Mouse (Mus musculus) frontal cortex, postnatal 25 days (tissue): ENCODE results near the gene Pde4d.

ENCODE experiments used
- DNase-seq, 2 experiments: peaks; one replicate each; pipeline ENCODE4 v3.0.0; 2022; ENCODE audit warnings: low spot score in 2 of 2

Pde4d gene

GRCm38 (mm10) chr13:109686906-109687305, 1237.2 kb downstream of the Pde4d start:
- no peak for DNase-seq

GRCm38 (mm10) chr13:109688195-109688594, 1238.4 kb downstream of the Pde4d start:
- no peak for DNase-seq

DNA sequence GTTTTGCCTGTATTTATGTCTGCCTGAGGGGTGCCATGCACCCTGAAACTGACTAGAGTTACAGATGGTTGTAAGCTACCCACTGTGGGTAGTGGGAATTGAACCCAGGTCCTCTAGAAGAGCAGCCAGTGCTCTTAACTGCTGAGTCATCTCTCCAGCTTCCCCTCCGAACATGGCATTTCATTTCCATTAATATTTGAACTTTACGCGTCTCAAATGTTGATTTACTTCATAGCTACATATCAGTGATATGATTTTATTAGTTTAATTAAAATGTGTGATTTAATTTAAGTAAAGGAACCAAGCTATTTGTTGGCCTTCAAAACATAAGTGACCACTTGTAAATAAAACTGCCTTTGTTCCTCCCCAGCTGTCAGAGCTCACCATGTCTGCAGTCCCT, 1239.4 kb downstream of the Pde4d start:
- no peak for DNase-seq

GRCm38 (mm10) chr13:109690558-109690957, 1240.8 kb downstream of the Pde4d start:
- DNase-seq: no peak

GRCm38 (mm10) chr13:109692851-109693250, 1243.1 kb downstream of the Pde4d start:
- no peak for DNase-seq

DNA sequence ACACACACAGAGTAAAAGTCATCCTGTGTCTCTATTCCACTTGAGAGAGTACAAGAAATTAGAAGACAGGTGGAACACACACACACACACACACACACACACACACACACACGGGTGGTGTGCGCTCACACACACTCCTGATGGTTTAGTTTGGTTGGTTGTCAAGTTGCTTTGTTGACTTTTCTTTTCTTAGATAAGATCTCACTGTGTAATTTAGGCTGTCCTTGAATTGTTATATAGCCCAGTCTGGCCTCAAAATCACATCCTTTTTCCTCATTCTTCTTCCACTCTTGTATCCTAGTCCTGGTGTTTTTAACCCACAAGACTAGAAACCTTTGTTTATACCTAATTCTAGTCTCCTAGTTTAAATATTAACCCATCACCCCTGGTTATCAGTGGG, 1244.0 kb downstream of the Pde4d start:
- no peak for DNase-seq

DNA sequence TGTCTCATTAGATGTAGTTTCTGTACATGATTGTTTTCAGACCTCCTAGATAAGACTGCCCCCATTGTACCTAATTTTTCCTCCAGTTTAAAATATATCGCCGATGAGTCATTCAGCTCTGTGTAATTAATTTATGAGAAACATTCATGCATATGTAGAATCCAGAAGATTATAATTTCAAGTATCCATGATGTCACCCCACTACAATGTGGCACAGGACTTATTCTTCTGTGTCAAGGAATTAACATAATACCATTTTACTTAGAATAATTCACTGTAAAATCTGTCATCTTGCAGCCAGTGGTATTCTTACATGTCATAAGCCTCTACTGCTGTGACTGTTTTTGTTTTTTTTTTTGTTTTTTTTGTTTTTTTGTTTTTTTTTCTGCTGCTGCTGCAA, 1244.5 kb downstream of the Pde4d start:
- no peak for DNase-seq

DNA sequence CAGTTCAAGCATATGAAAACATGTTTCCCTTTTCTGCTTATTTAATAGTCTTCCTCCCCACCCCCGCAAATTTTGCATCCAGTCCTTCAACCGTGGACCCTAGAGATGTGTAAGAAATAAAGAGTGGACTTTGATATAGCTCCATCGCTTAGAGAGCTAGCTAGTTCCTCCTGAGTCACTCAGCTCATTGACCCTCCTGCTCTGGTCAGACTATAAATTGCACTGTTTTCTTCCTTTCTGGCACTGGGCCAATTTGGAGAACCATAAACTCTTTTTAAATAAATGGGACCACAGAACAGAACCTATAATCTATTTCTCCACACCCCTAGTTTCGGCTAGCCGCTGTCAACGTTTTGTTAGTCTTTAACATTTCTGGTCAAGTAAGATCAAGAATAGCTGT, 1245.3 kb downstream of the Pde4d start:
- DNase-seq: no peak

- no peak for DNase-seq
These were observed 1256.4 kb downstream of the Pde4d start for GRCm38 (mm10) chr13:109706141-109706540.

DNA sequence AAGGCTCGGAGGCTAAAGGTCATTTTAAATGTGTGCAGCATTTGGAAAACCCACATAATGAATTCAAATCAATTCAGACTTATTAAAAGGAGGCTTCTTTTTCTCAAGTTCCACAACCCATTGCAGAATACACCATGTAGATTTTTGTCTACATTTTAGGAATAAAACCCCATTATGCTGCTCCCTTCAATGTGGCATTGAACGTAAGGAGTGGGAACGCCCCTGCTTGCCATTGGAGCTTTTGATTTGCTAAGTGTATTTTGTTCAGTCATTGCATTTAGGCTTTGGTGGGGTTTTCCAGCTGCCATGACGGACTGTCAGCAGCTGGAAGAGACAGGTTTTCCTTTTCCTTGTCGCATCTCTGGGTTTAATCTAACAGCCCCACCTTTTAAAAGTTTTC, 1256.8 kb downstream of the Pde4d start:
- DNase-seq: no peak

DNA sequence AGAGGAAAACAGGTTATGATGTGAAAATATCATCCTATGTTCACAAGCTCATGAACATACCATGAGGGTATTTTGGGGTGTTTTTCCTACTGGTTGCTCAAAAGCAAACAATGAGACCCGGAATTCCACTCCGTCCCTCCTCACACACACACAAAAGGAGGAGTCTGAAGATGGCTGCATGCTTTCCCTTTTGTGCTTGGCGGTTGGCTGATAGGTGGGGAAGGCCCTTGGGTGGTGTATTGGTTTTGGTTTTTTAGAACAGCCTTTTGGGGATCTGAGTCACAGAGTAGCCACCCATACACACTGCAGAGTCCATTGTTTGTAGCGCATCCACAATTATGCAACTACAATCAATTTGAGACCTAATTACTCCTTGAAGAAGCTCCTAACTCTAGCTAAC, 1257.4 kb downstream of the Pde4d start:
- DNase-seq: no peak

GRCm38 (mm10) chr13:109708326-109708725, 1258.6 kb downstream of the Pde4d start:
- no peak for DNase-seq

DNA sequence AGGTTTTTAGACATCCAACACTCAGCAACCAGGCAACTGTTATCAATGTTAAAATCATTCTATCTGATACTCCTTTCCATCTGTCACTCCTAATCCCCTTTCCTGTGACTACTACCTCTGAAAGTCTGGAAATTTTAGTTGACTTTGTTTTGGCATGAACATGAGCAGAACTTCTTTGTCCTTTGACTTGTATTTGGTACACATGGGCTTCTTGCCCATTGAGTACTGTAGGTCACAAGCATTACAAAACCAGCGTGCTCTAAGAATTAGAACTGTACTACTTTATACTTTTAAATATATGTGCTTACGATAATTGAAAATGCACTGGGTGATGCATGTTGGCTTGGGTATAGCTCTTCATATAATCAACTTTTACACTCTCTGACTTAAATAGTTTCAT, 1264.8 kb downstream of the Pde4d start:
- DNase-seq: no peak

DNA sequence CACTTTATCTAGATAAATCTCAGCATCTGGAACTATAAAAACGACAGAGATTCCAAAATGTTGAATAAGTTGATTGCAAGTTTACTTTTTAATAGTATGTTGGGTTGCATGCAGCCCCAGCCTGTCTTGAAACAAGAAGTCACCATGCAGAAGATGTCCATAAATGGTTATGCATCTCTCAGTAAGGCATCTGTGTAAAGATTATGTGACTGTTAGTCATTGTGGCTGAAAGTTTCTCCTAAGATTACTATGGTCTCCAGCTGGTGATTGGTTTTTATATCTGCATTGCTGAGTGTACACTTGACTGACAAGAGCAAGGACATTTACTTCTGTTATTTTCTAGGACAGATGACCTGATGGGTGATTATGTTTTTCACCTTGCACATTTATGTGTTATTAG, 1265.6 kb downstream of the Pde4d start:
- no peak for DNase-seq

- no peak for DNase-seq
These were observed 1270.5 kb downstream of the Pde4d start for GRCm38 (mm10) chr13:109720127-109720713.

DNA sequence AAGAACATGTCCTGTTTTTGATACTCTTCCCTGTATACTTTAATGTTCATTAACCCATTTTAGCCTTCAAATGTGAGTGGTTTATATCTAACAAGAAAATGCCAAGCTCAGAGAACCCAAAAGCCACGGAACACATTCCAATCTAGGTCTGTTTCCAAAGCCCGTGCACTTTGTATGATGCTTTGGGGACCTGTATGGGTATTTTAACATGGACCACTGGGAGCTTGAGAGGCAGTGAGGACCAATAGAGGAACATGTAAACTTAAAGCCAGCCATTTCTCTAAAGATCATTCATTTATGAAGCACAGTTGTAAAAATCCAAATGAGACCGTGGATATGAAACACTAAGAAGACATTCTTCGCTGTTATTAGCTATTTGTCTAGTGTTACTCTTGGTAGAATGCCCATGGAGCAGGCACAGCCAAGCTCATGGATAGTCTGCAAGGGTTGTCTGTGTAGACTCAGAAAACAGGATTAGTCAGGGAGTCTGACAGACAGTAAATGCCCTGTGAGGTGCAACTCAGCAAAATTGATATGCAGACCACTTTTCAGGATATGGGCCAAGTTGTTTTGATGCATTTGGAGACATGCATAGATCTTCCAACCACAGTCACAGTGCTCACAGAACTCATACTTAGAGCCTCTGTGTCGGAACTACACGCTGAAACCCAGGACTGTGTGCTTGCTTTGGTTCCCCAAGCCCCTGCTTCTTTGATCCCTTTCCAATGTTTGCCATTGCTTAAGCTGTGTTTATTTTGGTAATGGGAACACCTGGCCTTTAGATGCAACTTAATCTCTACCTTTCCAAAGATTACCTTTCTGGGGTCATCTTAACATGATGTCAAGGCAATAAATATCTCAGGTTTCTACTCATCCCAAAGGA, 1272.7 kb downstream of the Pde4d start:
- no peak for DNase-seq

- no peak for DNase-seq
These were observed 1277.6 kb downstream of the Pde4d start for GRCm38 (mm10) chr13:109727346-109727745.

DNA sequence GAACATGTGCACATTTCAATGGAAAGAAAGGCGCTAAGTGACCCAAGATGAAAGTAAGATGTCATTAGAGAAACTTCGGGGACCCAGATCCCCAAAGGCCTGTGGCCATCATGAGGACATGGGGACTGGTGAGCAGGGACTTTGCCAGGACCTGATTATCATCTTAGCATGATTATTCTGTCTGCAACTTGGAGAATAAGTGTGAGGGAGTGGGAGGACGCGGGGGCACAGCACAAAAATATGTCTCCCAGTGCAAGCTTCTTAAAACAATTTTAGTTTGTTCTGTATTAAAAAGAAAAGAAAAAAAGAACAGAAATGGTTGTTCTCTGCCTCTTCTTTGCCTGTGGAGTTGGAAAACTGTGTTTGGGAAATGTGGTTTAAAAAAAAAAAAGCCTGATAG, 1279.9 kb downstream of the Pde4d start:
- no peak for DNase-seq

- DNase-seq: no peak
These were observed 1283.1 kb downstream of the Pde4d start for GRCm38 (mm10) chr13:109732655-109733376.

GRCm38 (mm10) chr13:109736290-109737078, 1286.7 kb downstream of the Pde4d start:
- DNase-seq: no peak

DNA sequence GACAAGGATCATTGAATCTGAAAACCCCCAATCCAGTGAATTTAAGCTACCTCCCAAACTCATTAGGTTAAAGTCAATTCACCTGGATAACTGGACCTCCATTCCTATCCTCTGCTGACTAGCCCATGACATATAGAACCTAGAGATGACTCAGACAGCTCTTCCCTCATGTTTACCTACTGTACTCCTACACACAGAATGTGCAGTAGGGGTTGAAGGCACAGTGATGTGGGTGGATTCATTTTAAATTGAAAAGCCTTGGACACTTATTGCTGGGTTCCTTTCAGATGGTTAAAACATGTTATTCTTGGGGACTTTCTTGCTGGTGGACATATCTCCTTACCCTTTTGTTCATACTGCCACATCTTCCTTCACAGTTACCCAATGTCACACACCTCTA, 1296.7 kb downstream of the Pde4d start:
- no peak for DNase-seq
